Comparison of ENCODE assay signal across 9 mouse cellular contexts in the genomic region with DNA sequence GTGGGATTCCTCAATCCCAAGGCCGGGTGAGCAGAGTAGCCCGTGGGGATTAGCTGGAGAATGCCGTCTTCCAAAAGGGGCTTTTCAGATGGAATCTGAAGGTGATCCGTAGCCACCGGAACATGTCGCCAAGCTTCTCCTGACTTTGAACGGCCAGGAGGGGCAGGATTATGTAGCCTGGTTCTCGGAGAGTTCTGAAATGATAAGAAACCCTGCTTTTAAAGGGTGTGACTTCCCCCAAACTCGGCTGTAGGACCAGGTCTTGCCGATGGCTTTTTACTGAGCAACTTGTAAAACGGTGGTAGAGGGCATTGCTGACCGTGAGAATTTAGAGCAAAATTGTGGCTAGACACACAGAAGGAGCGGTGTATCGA. TPM values are rescaled to one million over a fixed set of nuclear protein-coding genes. Genes with fewer than 3 reads are reported as not detected.
DNase-seq lines count a peak whose midpoint lies in the region; ATAC-seq and TF ChIP-seq lines count a peak whose summit lies in the region.
"Had no signal": no experiment of that assay in that cellular context is flagged by ENCODE, and none has a peak within 500 bp of the region (broad histone marks: within the 10 kb centered on the region; RNA-seq: fewer than 3 reads in every experiment).

No protein-coding gene starts in this region.

- no peaks in the 10 kb centered on the region for H3K9me3 ChIP-seq in heart, postnatal 0 days (replicated peaks; ENCODE audit: control insufficient read depth, low read length)
- no peaks in the 10 kb centered on the region for H3K9me3 ChIP-seq in hindbrain, embryonic 12.5 days (replicated peaks)
- H3K9me3 ChIP-seq in midbrain, embryonic 13.5 days = no peaks in the 10 kb centered on the region

- H3K27ac ChIP-seq in heart, postnatal 0 days (ENCODE audit: low read depth) = peak overlapping the region; percentile 81; the same call in 1 of the 2 replicates
- no peak overlapping the region for H3K27ac ChIP-seq in hindbrain, embryonic 12.5 days
- no peak overlapping the region for H3K27ac ChIP-seq in midbrain, embryonic 13.5 days

- no peaks in the 10 kb centered on the region for H3K36me3 ChIP-seq in heart, postnatal 0 days (replicated peaks; ENCODE audit: control insufficient read depth, insufficient read depth, low read length)
- H3K36me3 ChIP-seq in hindbrain, embryonic 12.5 days = no peaks in the 10 kb centered on the region
- no peaks in the 10 kb centered on the region for H3K36me3 ChIP-seq in midbrain, embryonic 13.5 days

- 0 out of 2 replicates have a peak, but pooled peaks cover 8% of the 10 kb centered on the region for H3K27me3 ChIP-seq in heart, postnatal 0 days (ENCODE audit: control insufficient read depth, insufficient read depth, low read length)
- H3K27me3 ChIP-seq in hindbrain, embryonic 12.5 days = peaks cover 21% of the 10 kb centered on the region
- peaks cover 16% of the 10 kb centered on the region for H3K27me3 ChIP-seq in midbrain, embryonic 13.5 days

- H3K4me3 ChIP-seq in heart, postnatal 0 days (ENCODE audit: low read depth, low read length) = peak overlapping the region; percentile 86
- peak overlapping the region; percentile 69 for H3K4me3 ChIP-seq in hindbrain, embryonic 12.5 days
- H3K4me3 ChIP-seq in midbrain, embryonic 13.5 days (replicated peaks) = peak overlapping the region; percentile 62

- no peak for TF ChIP-seq EP300 in heart, postnatal 0 days (IDR thresholded peaks at IDR 0.05; ENCODE audit: low read depth)

- intact Hi-C loops in heart, postnatal 36 days (cut with DNase I) = no loop called here

- H3K9ac ChIP-seq in heart, postnatal 0 days (replicated peaks; ENCODE audit: low read depth, low read length) = peak overlapping the region; percentile 71
- H3K9ac ChIP-seq in hindbrain, embryonic 12.5 days = peak overlapping the region; percentile 85
- H3K9ac ChIP-seq in midbrain, embryonic 13.5 days (replicated peaks) = peak overlapping the region; percentile 85

- no peak for TF ChIP-seq CTCF in heart, postnatal 0 days (IDR thresholded peaks at IDR 0.05; ENCODE audit: low read depth)

- H3K4me1 ChIP-seq in heart, postnatal 0 days (ENCODE audit: control insufficient read depth, insufficient read depth) = 0 out of 2 replicates have a peak, but pooled peaks cover 11% of the 10 kb centered on the region
- H3K4me1 ChIP-seq in hindbrain, embryonic 12.5 days = peaks cover 19% of the 10 kb centered on the region
- H3K4me1 ChIP-seq in midbrain, embryonic 13.5 days (replicated peaks) = peaks cover 21% of the 10 kb centered on the region

- DNase-seq in heart, postnatal 0 days (ENCODE audit: low spot score) = no peak
- DNase-seq in heart, postnatal 36 days = no peak
- peak; percentile 31 for DNase-seq in c-Kit-positive CD71-positive TER-119-negative erythroid progenitor cells, embryonic 14.5 days (ENCODE audit: low read depth)
- DNase-seq in urinary bladder, postnatal 14 days (ENCODE audit: low spot score) = no peak
- DNase-seq in frontal cortex, adult 2 months (ENCODE audit: extremely low spot score in 1 of 2, low spot score in 1 of 2) = no peak
- DNase-seq in adrenal gland, adult 8-10 months = no peak
- DNase-seq: kidney, adult 11 months had no signal

- peak overlapping the region; percentile 99 for H3K4me2 ChIP-seq in heart, postnatal 0 days (ENCODE audit: low read depth, low read length)
- peak overlapping the region; percentile 96 for H3K4me2 ChIP-seq in hindbrain, embryonic 12.5 days (replicated peaks)
- H3K4me2 ChIP-seq in midbrain, embryonic 13.5 days (replicated peaks) = peak overlapping the region; percentile 94

- 4% methylated on average over 14 of the region's 14 CpGs for WGBS in heart, postnatal 0 days
- WGBS in hindbrain, embryonic 12.5 days = 5% methylated on average over 14 of the region's 14 CpGs
- 3% methylated on average over 14 of the region's 14 CpGs for whole genome bisulfite sequencing in midbrain, embryonic 13.5 days

- ATAC-seq in heart, postnatal 0 days (ENCODE audit: insufficient read depth, low read depth) = no peak
- no peak for ATAC-seq in hindbrain, embryonic 12.5 days (ENCODE audit: low FRiP score)
- no peak for ATAC-seq in midbrain, embryonic 13.5 days

RNA-seq across cellular contexts. Expression of a gene that starts 1.1 kb away (rescaled TPM):
- total RNA-seq in heart, postnatal 0 days (2014; rRNA removed; ENCODE audit: low replicate concordance) = 4.4 and 6.5 TPM in 2 replicates
- 3.3 and 3.5 TPM in 2 replicates for polyA plus RNA-seq in heart, postnatal 0 days (2015; fragmentation: Nextera tagmentation; extraction: Ambion mirVana)
- total RNA-seq in heart, postnatal 36 days (2021) = 1 to 10 TPM; 2.7 to 3.1 TPM
- 9.6 and 10.9 TPM in 2 replicates for polyA plus RNA-seq in hindbrain, embryonic 12.5 days (2016; fragmentation: Nextera tagmentation; extraction: Ambion mirVana)
- 7.0 and 7.9 TPM in 2 replicates for polyA plus RNA-seq in midbrain, embryonic 13.5 days (2015; fragmentation: Nextera tagmentation; extraction: Ambion mirVana)
- polyA plus RNA-seq in frontal cortex, adult 2 months (2012; rRNA removed) = 3.9 and 4.1 TPM in 2 replicates
- 1 to 10 TPM; 1.9 to 2.8 (median 2.3) TPM for total RNA-seq in adrenal gland, adult 8-10 months (2022)
